Comparison of ENCODE assay signal across 18 mouse cellular contexts in the genomic region with DNA sequence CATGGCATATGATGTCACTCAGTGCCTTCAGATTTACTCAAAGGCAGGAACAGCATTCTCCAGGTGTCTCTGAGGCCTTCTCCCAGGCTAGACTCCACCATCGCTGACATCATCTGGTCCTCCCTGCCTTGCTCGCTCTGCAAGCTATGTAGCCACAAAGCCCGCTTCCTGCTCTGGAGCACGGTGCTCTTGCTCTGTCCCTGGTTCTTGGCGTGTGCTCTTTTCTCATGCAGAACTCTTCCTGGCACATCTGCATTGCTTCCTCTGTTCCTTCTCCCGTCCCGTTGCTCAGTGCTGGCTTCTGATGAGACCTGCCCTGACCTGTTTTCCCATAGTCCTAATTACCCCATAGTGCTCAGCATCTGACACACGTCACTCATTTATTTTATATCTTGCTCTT.
DNase-seq lines count a peak whose midpoint lies in the region; ATAC-seq lines count a peak whose summit lies in the region.
"Had no signal": no experiment of that assay in that cellular context is flagged by ENCODE, and none has a peak within 500 bp of the region (broad histone marks: within the 10 kb centered on the region; RNA-seq: fewer than 3 reads in every experiment).

No protein-coding gene starts in this region.

- peak; percentile 41 for DNase-seq in thymus, postnatal 0 days (ENCODE audit: low spot score)
- DNase-seq in thymus, adult 18-20 months = no peak
- peak; percentile 23 for DNase-seq in thymus, postnatal 4 days
- no peak for DNase-seq in thymus, postnatal 25 days
- peak; percentile 65 for DNase-seq in ES-CJ7 (ENCODE audit: low read depth, low spot score)
- peak; percentile 81 for DNase-seq in ZHBTc4 (ENCODE audit: low read depth, low spot score)
- no peak for DNase-seq in urinary bladder, postnatal 14 days (ENCODE audit: low spot score)
- DNase-seq: adrenal gland, adult 2 months; adrenal gland, postnatal 10 days; adrenal gland, postnatal 25 days; cerebellum, adult 11-12 months; cerebellum, adult 2 months; cerebellum, adult 9-10 months; cerebellum, postnatal 10 days; cerebellum, postnatal 25 days had no signal

- no peak for ATAC-seq in megakaryocyte progenitor cell, adult 5-6 weeks (replicated peaks; ENCODE audit: poor library complexity)
- ATAC-seq: forebrain, embryonic 13.5 days; forebrain, embryonic 15.5 days had no signal

Comparison
In these comparisons a context has a peak if more than half of its experiments do, and no peak if none do; other contexts are left out.
1. DNase-seq: peak in thymus, postnatal 0 days (single experiment), thymus, postnatal 4 days (single experiment), ES-CJ7 (single experiment) and ZHBTc4 (single experiment); none in thymus, adult 18-20 months (0 of 2), thymus, postnatal 25 days (single experiment) and urinary bladder, postnatal 14 days (single experiment).